Mouse (Mus musculus): ENCODE data around the gene Gps2.

DNA sequence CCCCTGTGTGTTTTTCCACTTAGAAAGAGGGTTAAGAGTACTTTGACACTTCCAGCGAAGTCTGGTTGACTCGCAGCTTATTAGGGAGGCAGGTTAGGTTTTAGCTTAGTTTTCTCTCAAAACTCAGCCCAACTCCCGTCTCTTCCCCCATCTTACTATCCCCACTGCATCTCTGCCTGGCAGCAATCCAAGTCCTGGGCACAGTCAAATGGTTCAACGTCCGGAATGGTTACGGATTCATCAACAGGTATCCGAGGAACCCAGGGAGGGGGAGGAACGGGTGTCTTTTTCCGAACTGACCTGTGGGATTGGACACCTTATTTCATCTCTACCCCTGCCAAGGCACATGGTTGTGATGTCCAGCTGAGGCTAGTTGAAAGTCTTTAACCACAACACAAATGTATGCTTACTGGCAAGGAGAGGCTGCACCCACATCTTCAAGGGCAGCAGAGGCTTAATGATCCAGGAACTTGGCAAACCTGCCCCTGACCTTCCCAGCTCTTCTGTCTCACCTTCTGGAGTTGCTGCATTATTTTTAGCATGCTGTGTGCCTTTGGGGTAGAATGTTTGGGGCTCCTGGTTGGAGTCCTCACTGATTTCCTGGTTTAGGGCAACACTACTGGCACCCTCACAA is 23.1 kb downstream of the Gps2 start:
- TF ChIP-seq CTCF (IDR thresholded peaks at IDR 0.05; ENCODE audit: insufficient read depth, low read length) (no peak), POLR2A (IDR thresholded peaks at IDR 0.05; ENCODE audit: borderline replicate concordance, extremely low read depth, low read depth, low read length) (no peak)

Measured in lung, adult 2 months (tissue).